ENCODE assay signal across 10 mouse cellular contexts in the genomic region with DNA sequence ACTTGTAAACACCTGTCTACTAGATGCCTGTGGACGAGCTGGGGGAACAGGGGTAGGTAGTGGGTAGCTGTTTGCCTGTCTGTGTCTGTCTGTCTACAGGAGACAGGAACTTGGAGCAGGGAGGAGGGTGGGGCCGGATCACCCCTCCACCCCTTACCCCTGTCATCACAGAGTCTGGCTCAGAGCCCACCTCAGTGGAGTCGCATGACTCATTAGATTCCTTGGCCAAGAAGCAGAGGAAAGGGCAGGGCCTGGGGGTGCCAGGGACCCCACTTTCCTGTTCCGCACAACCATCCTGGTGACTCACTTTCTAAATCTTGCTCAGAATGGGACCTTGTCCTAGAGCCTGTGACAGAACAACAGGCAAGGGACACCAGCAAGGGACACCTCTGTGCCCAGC. TPM values are rescaled to one million over a fixed set of nuclear protein-coding genes. Genes with fewer than 3 reads are reported as not detected.
DNase-seq lines count a peak whose midpoint lies in the region; ATAC-seq and TF ChIP-seq lines count a peak whose summit lies in the region.
"Had no signal": no experiment of that assay in that cellular context is flagged by ENCODE, and none has a peak within 500 bp of the region (broad histone marks: within the 10 kb centered on the region; RNA-seq: fewer than 3 reads in every experiment).

No protein-coding gene starts in this region.

- peak; percentile 53 for DNase-seq in adipocyte (ENCODE audit: low spot score)
- no peak for DNase-seq in embryonic facial prominence, embryonic 14.5 days (ENCODE audit: low spot score)
- DNase-seq in heart, postnatal 4 days, result peak; percentile 72
- DNase-seq in left cerebral cortex, adult 2 months (ENCODE audit: extremely low spot score in 1 of 2, low spot score in 2 of 2), result no peak
- no peak for DNase-seq in layer of hippocampus, adult 11-12 months (ENCODE audit: low spot score)
- no peak for DNase-seq in left cerebral cortex, postnatal 36 days (ENCODE audit: low spot score in 2 of 2)

- WGBS in embryonic facial prominence, embryonic 14.5 days, result 35% methylated on average over 4 of the region's 4 CpGs
- WGBS in lung, embryonic 16.5 days, result 20% methylated on average over 4 of the region's 4 CpGs

- H3K4me2 ChIP-seq in embryonic facial prominence, embryonic 14.5 days (ENCODE audit: low read depth, low read length), result no peak overlapping the region
- 0 out of 2 replicates have a peak overlapping the region, but pooled peaks have one; percentile 7 for H3K4me2 ChIP-seq in lung, embryonic 16.5 days (ENCODE audit: low read depth, low read length)
- H3K4me2 ChIP-seq: midbrain, embryonic 11.5 days had no signal

- ATAC-seq in embryonic facial prominence, embryonic 14.5 days (ENCODE audit: low read depth), result 0 out of 2 replicates have a peak, but pooled peaks have one; percentile 7
- ATAC-seq in lung, embryonic 16.5 days (ENCODE audit: low read depth), result peak; percentile 24; the same call in 1 of the 2 replicates
- ATAC-seq: activated CD4-positive, CD25-positive, alpha-beta regulatory T cell, adult 4 months had no signal

- intact Hi-C loops in left cerebral cortex, adult 2 months (cut with DNase I), result no loop called here
- intact Hi-C loops in left cerebral cortex, postnatal 36 days (cut with DNase I), result no loop called here

- H3K4me3 ChIP-seq in embryonic facial prominence, embryonic 14.5 days (ENCODE audit: low read depth, low read length), result no peak overlapping the region
- no peak overlapping the region for H3K4me3 ChIP-seq in lung, embryonic 16.5 days (ENCODE audit: low read length)
- H3K4me3 ChIP-seq in left cerebral cortex, adult 2 months, result no peak overlapping the region

- H3K9ac ChIP-seq in embryonic facial prominence, embryonic 14.5 days (ENCODE audit: low read depth, low read length), result no peak overlapping the region
- peak overlapping the region; percentile 17; the same call in 1 of the 2 replicates for H3K9ac ChIP-seq in lung, embryonic 16.5 days (ENCODE audit: low read length)

- H3K4me1 ChIP-seq in embryonic facial prominence, embryonic 14.5 days (ENCODE audit: control insufficient read depth, insufficient read depth, low read length), result peaks cover 28% of the 10 kb centered on the region
- peaks cover 60% of the 10 kb centered on the region for H3K4me1 ChIP-seq in lung, embryonic 16.5 days (replicated peaks; ENCODE audit: control insufficient read depth, insufficient read depth, low read length)

- TF ChIP-seq CTCF in left cerebral cortex, adult 2 months (IDR thresholded peaks at IDR 0.05), result no peak

- H3K36me3 ChIP-seq in embryonic facial prominence, embryonic 14.5 days (ENCODE audit: control insufficient read depth, insufficient read depth, low read length), result no peaks in the 10 kb centered on the region
- H3K36me3 ChIP-seq in lung, embryonic 16.5 days (ENCODE audit: control insufficient read depth, insufficient read depth, low read length), result no peaks in the 10 kb centered on the region

- no peak overlapping the region for H3K27ac ChIP-seq in embryonic facial prominence, embryonic 14.5 days (replicated peaks; ENCODE audit: low read depth, low read length)
- peak overlapping the region; percentile 65 for H3K27ac ChIP-seq in lung, embryonic 16.5 days (ENCODE audit: low read length)
- H3K27ac ChIP-seq in left cerebral cortex, adult 2 months, result no peak overlapping the region

- H3K27me3 ChIP-seq in embryonic facial prominence, embryonic 14.5 days (replicated peaks; ENCODE audit: control insufficient read depth, insufficient read depth, low read length), result peaks cover 22% of the 10 kb centered on the region
- no peaks in the 10 kb centered on the region for H3K27me3 ChIP-seq in lung, embryonic 16.5 days (ENCODE audit: control insufficient read depth, insufficient read depth, low read depth, low read length)

- H3K9me3 ChIP-seq in embryonic facial prominence, embryonic 14.5 days (ENCODE audit: control insufficient read depth, low read length), result no peaks in the 10 kb centered on the region
- H3K9me3 ChIP-seq in lung, embryonic 16.5 days (ENCODE audit: control insufficient read depth, low read length), result no peaks in the 10 kb centered on the region

RNA-seq across cellular contexts. Expression of a gene that starts 2.2 kb away (rescaled TPM):
- polyA plus RNA-seq in embryonic facial prominence, embryonic 14.5 days (2014; fragmentation: Nextera tagmentation; extraction: Ambion mirVana), result 21.8 and 23.9 TPM in 2 replicates
- 10 to 100 TPM; 68.9 to 69.4 TPM for total RNA-seq in heart, postnatal 4 days (2021)
- polyA plus RNA-seq in lung, embryonic 16.5 days (2015; fragmentation: Nextera tagmentation; extraction: Ambion mirVana), result 73.3 and 81.6 TPM in 2 replicates
- total RNA-seq in left cerebral cortex, adult 2 months (2021), result 10 to 100 TPM; 13.3 to 17.0 TPM
- 10 to 100 TPM in 1 of 2 experiments, 1 to 10 TPM in 1; 8.0 to 13.4 TPM for total RNA-seq in left cerebral cortex, postnatal 36 days (2021)
- polyA plus RNA-seq: activated CD4-positive, CD25-positive, alpha-beta regulatory T cell, adult 4 months had no signal

RNA-seq across cellular contexts. Expression of a gene that starts 37.9 kb away (rescaled TPM):
- 0.19 and 0.30 TPM in 2 replicates for polyA plus RNA-seq in embryonic facial prominence, embryonic 14.5 days (2014; fragmentation: Nextera tagmentation; extraction: Ambion mirVana)
- total RNA-seq in heart, postnatal 4 days (2021), result not detected
- polyA plus RNA-seq in lung, embryonic 16.5 days (2015; fragmentation: Nextera tagmentation; extraction: Ambion mirVana), result 0.34 and 0.40 TPM in 2 replicates
- total RNA-seq in left cerebral cortex, adult 2 months (2021), result 1 to 10 TPM; 1.7 to 2.1 TPM
- total RNA-seq in left cerebral cortex, postnatal 36 days (2021), result 1 to 10 TPM; 2.0 to 2.4 TPM
- polyA plus RNA-seq: activated CD4-positive, CD25-positive, alpha-beta regulatory T cell, adult 4 months had no signal

RNA-seq across cellular contexts. Expression of a gene that starts 45.1 kb away (rescaled TPM):
- not detected in 2 replicates for polyA plus RNA-seq in embryonic facial prominence, embryonic 14.5 days (2014; fragmentation: Nextera tagmentation; extraction: Ambion mirVana)
- not detected for total RNA-seq in heart, postnatal 4 days (2021)
- polyA plus RNA-seq in lung, embryonic 16.5 days (2015; fragmentation: Nextera tagmentation; extraction: Ambion mirVana), result not detected in 2 replicates
- not detected for total RNA-seq in left cerebral cortex, adult 2 months (2021)
- not detected for total RNA-seq in left cerebral cortex, postnatal 36 days (2021)
- total RNA-seq: layer of hippocampus, adult 18-20 months had no signal
- polyA plus RNA-seq: activated CD4-positive, CD25-positive, alpha-beta regulatory T cell, adult 4 months; midbrain, embryonic 11.5 days had no signal

Comparison
In these comparisons a context has a peak if more than half of its experiments do, and no peak if none do; other contexts are left out.
1. DNase-seq: peak in adipocyte (single experiment) and heart, postnatal 4 days (single experiment); none in embryonic facial prominence, embryonic 14.5 days (single experiment), left cerebral cortex, adult 2 months (0 of 2), layer of hippocampus, adult 11-12 months (single experiment) and left cerebral cortex, postnatal 36 days (0 of 2).